24 mouse cellular contexts compared by ENCODE assay signal in genomic region chr2:131674872-131675271, GRCm38 (mm10).
"Had no signal": no experiment of that assay in that cellular context is flagged by ENCODE, and none has a peak within 500 bp of the region (broad histone marks: within the 10 kb centered on the region; RNA-seq: fewer than 3 reads in every experiment).

No protein-coding gene starts in this region.

- H3K27ac ChIP-seq: kidney, embryonic 15.5 days; limb, embryonic 12.5 days; limb, embryonic 15.5 days; liver, embryonic 12.5 days; liver, embryonic 15.5 days; lung, embryonic 15.5 days; midbrain, embryonic 10.5 days; midbrain, embryonic 13.5 days; neural tube, embryonic 13.5 days; stomach, embryonic 15.5 days had no signal

- DNase-seq: kidney, adult 11 months; kidney, adult 8-10 months; kidney, postnatal 10 days; kidney, postnatal 36 days; layer of hippocampus, postnatal 36 days; left cerebral cortex, postnatal 4 days; lung, adult 18-20 months; lung, postnatal 10 days; lung, postnatal 36 days; right cerebral cortex, postnatal 25 days; spleen, adult 18-20 months; thymus, postnatal 25 days had no signal

- H3K4me3 ChIP-seq: kidney, embryonic 15.5 days; limb, embryonic 12.5 days; limb, embryonic 15.5 days; liver, embryonic 12.5 days; liver, embryonic 15.5 days; lung, embryonic 15.5 days; megakaryocyte, embryonic 14.5 days; midbrain, embryonic 10.5 days; midbrain, embryonic 13.5 days; myocyte; neural tube, embryonic 13.5 days; stomach, embryonic 15.5 days had no signal

- H3K4me1 ChIP-seq: kidney, embryonic 15.5 days; limb, embryonic 15.5 days; liver, embryonic 12.5 days; liver, embryonic 15.5 days; lung, embryonic 15.5 days; megakaryocyte, embryonic 14.5 days; midbrain, embryonic 10.5 days; midbrain, embryonic 13.5 days; neural tube, embryonic 13.5 days; stomach, embryonic 15.5 days had no signal
